Mouse (Mus musculus): ENCODE data around the gene Arhgap15. TPM values are rescaled to one million over a fixed set of nuclear protein-coding genes. Genes with fewer than 3 reads are reported as not detected.

The Arhgap15 gene
- polyA plus RNA-seq, 1 experiment, result 1.7 TPM

- no peak overlapping the region for H3K4me3 ChIP-seq (ENCODE audit: insufficient read depth, low read depth, low read length)
- H3K27ac ChIP-seq (ENCODE audit: insufficient read depth, low read depth, low read length), result 0 out of 2 replicates have a peak overlapping the region, but pooled peaks have one; percentile 3
- peak; percentile 17 for DNase-seq
- H3K36me3 ChIP-seq (ENCODE audit: control insufficient read depth, insufficient read depth, low read length), result no peaks in the 10 kb centered on the region
- TF ChIP-seq POLR2A (IDR thresholded peaks at IDR 0.05; ENCODE audit: low read depth, low read length) (no peak), CTCF (conservative IDR thresholded peaks at IDR 0.05; ENCODE audit: insufficient read depth, insufficient read length, low read depth, low read length) (no peak)
- H3K4me1 ChIP-seq (ENCODE audit: control insufficient read depth, insufficient read depth, low read length), result 0 out of 2 replicates have a peak, but pooled peaks cover 3% of the 10 kb centered on the region
- 63% methylated on average over 3 of the region's 3 CpGs for WGBS
- H3K27me3 ChIP-seq (replicated peaks; ENCODE audit: control insufficient read depth, insufficient read depth, low read length), result no peaks in the 10 kb centered on the region
Observed at GRCm38 (mm10) chr2:44334006-44334405, 585.4 kb downstream of the Arhgap15 start.

DNA sequence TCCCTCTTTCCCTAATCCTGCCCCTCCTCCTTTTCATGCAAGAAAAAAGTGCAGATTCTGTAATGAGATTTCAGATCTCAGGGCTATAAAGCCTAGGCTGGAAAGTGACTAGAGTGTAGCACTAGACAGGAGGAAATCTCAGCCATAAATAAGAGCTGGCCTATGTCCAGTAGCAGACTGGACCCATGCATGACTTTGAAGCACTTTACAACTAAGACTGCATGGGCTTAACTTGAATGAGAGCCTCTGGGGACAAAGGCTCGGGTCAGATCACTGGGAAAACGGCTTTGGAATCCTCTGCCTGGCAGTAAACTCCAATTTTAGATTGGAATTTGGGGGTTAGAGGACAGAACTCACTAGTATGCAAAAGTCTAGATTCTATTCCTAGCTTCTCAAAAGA, 585.9 kb downstream of the Arhgap15 start:
- H3K4me1 ChIP-seq (ENCODE audit: control insufficient read depth, insufficient read depth, low read length), result 0 out of 2 replicates have a peak, but pooled peaks cover 3% of the 10 kb centered on the region
- no peak overlapping the region for H3K4me3 ChIP-seq (ENCODE audit: insufficient read depth, low read depth, low read length)
- WGBS, result 22% methylated on average over 2 of the region's 2 CpGs
- TF ChIP-seq CTCF (conservative IDR thresholded peaks at IDR 0.05; ENCODE audit: insufficient read depth, insufficient read length, low read depth, low read length), result no peak
- TF ChIP-seq POLR2A (IDR thresholded peaks at IDR 0.05; ENCODE audit: low read depth, low read length), result no peak
- DNase-seq, result peak; percentile 80
- H3K27ac ChIP-seq (ENCODE audit: insufficient read depth, low read depth, low read length), result no peak overlapping the region
- no peaks in the 10 kb centered on the region for H3K27me3 ChIP-seq (replicated peaks; ENCODE audit: control insufficient read depth, insufficient read depth, low read length)
- H3K36me3 ChIP-seq (ENCODE audit: control insufficient read depth, insufficient read depth, low read length), result no peaks in the 10 kb centered on the region

- Histone ChIP-seq H3K4me3 (ENCODE audit: insufficient read depth, low read depth, low read length) (no peak overlapping the region), H3K36me3 (ENCODE audit: control insufficient read depth, insufficient read depth, low read length) (no peaks in the 10 kb centered on the region), H3K4me1 (ENCODE audit: control insufficient read depth, insufficient read depth, low read length) (0 out of 2 replicates have a peak, but pooled peaks cover 3% of the 10 kb centered on the region), H3K27ac (ENCODE audit: insufficient read depth, low read depth, low read length) (no peak overlapping the region), H3K27me3 (replicated peaks; ENCODE audit: control insufficient read depth, insufficient read depth, low read length) (no peaks in the 10 kb centered on the region)
- 69% methylated on average over 5 of the region's 5 CpGs for WGBS
- TF ChIP-seq CTCF (conservative IDR thresholded peaks at IDR 0.05; ENCODE audit: insufficient read depth, insufficient read length, low read depth, low read length) (peak; percentile 41; the same call in 1 of the 2 replicates), POLR2A (IDR thresholded peaks at IDR 0.05; ENCODE audit: low read depth, low read length) (no peak)
- DNase-seq, result peak; percentile 14
Observed at GRCm38 (mm10) chr2:44336720-44337354, 588.2 kb downstream of the Arhgap15 start.

DNA sequence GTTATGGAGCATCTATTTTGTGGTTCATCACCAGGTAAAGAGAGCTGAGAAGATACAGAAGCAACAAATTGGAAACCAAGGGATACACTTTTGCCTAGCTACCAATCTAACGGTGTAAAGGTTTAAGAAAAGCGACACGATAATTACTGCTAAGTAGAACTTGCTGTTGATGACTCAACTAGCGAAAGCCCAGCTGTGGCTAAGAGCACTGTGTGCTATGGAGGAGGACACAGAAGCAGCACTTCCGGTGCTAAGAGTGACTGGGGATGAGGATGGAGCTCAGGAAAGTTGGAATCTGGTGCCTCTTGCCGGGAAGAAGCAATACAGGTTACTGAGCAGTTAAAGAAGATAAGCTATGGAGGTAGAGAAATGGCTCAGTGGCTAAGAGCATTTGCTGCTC, 589.8 kb downstream of the Arhgap15 start:
- no peak overlapping the region for H3K4me3 ChIP-seq (ENCODE audit: insufficient read depth, low read depth, low read length)
- TF ChIP-seq CTCF (conservative IDR thresholded peaks at IDR 0.05; ENCODE audit: insufficient read depth, insufficient read length, low read depth, low read length) (no peak), POLR2A (IDR thresholded peaks at IDR 0.05; ENCODE audit: low read depth, low read length) (no peak)
- no peak for DNase-seq
- no peak overlapping the region for H3K27ac ChIP-seq (ENCODE audit: insufficient read depth, low read depth, low read length)
- 0 out of 2 replicates have a peak, but pooled peaks cover 3% of the 10 kb centered on the region for H3K4me1 ChIP-seq (ENCODE audit: control insufficient read depth, insufficient read depth, low read length)
- H3K27me3 ChIP-seq (replicated peaks; ENCODE audit: control insufficient read depth, insufficient read depth, low read length), result no peaks in the 10 kb centered on the region
- no peaks in the 10 kb centered on the region for H3K36me3 ChIP-seq (ENCODE audit: control insufficient read depth, insufficient read depth, low read length)
- 92% methylated on average over 6 of the region's 6 CpGs for WGBS

- no peak for TF ChIP-seq CTCF (conservative IDR thresholded peaks at IDR 0.05; ENCODE audit: insufficient read depth, insufficient read length, low read depth, low read length)
- no peak for TF ChIP-seq POLR2A (IDR thresholded peaks at IDR 0.05; ENCODE audit: low read depth, low read length)
- no peaks in the 10 kb centered on the region for H3K27me3 ChIP-seq (replicated peaks; ENCODE audit: control insufficient read depth, insufficient read depth, low read length)
- no peaks in the 10 kb centered on the region for H3K36me3 ChIP-seq (ENCODE audit: control insufficient read depth, insufficient read depth, low read length)
- H3K4me1 ChIP-seq (ENCODE audit: control insufficient read depth, insufficient read depth, low read length), result no peaks in the 10 kb centered on the region
- no peak overlapping the region for H3K27ac ChIP-seq (ENCODE audit: insufficient read depth, low read depth, low read length)
- DNase-seq, result no peak
- 60% methylated on average over 10 of the region's 10 CpGs for WGBS
- H3K4me3 ChIP-seq (ENCODE audit: insufficient read depth, low read depth, low read length), result no peak overlapping the region
Observed at GRCm38 (mm10) chr2:44341091-44341571, 592.5 kb downstream of the Arhgap15 start.

DNA sequence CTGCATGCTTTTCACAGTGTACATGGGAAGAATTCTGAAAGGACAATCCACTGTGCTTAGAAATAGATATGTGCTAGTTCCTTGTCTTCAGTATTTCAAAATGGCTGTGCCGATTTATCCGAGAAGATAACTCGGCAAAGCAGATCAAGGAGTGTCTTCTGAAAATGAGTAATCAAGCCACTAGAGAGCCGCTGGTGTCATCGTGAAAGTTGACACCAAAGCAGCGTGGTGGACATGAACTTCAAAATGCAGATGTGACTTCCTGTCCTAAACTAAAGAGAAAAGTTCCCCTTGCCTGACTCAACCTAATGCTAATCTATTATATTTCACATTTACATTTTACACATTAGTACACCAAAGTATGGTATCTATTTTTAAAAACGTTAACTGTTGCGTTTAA, 596.2 kb downstream of the Arhgap15 start:
- WGBS, result 94% methylated on average over 8 of the region's 8 CpGs
- no peak overlapping the region for H3K4me3 ChIP-seq (ENCODE audit: insufficient read depth, low read depth, low read length)
- no peak overlapping the region for H3K27ac ChIP-seq (ENCODE audit: insufficient read depth, low read depth, low read length)
- no peak for DNase-seq
- TF ChIP-seq POLR2A (IDR thresholded peaks at IDR 0.05; ENCODE audit: low read depth, low read length) (no peak), CTCF (conservative IDR thresholded peaks at IDR 0.05; ENCODE audit: insufficient read depth, insufficient read length, low read depth, low read length) (no peak)
- H3K36me3 ChIP-seq (ENCODE audit: control insufficient read depth, insufficient read depth, low read length), result no peaks in the 10 kb centered on the region
- no peaks in the 10 kb centered on the region for H3K27me3 ChIP-seq (replicated peaks; ENCODE audit: control insufficient read depth, insufficient read depth, low read length)
- no peaks in the 10 kb centered on the region for H3K4me1 ChIP-seq (ENCODE audit: control insufficient read depth, insufficient read depth, low read length)

DNA sequence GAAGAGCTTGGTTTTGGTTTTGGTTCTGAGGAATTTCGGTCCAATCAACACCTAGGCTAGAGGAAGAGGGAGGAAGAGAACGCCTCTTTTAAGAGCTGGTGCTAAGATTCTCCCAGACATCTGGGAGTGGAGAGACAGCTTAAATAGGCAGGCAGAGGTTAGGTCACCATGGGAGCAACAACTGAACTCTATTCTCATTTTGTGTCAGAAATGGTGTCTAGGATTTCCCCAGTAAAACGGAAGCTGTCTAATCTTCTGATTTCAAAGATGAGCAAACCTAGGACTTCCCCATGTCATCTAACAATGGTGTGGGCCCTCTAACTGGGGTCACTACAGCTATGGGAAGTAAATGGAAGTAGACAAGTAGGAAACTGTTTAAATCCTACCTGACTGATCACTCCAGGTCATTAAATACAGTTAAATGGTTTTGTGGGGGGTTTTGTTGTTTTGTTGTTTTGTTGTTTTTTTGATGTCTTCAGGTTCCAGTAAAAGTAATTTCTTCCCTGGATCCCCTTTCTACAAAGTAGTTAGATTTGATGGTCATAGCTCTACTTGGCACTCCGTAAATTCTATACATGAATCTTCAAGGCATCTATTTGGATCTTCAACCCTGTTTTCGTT, 596.8 kb downstream of the Arhgap15 start:
- Histone ChIP-seq H3K4me1 (ENCODE audit: control insufficient read depth, insufficient read depth, low read length) (no peaks in the 10 kb centered on the region), H3K4me3 (ENCODE audit: insufficient read depth, low read depth, low read length) (no peak overlapping the region), H3K27me3 (replicated peaks; ENCODE audit: control insufficient read depth, insufficient read depth, low read length) (no peaks in the 10 kb centered on the region), H3K36me3 (ENCODE audit: control insufficient read depth, insufficient read depth, low read length) (no peaks in the 10 kb centered on the region), H3K27ac (ENCODE audit: insufficient read depth, low read depth, low read length) (no peak overlapping the region)
- no peak for TF ChIP-seq POLR2A (IDR thresholded peaks at IDR 0.05; ENCODE audit: low read depth, low read length)
- no peak for TF ChIP-seq CTCF (conservative IDR thresholded peaks at IDR 0.05; ENCODE audit: insufficient read depth, insufficient read length, low read depth, low read length)
- WGBS, result 90% methylated on average over 5 of the region's 5 CpGs
- no peak for DNase-seq

Measured in kidney, adult 2 months (tissue).